Comparison of ENCODE assay signal across 10 mouse cellular contexts in the genomic region with DNA sequence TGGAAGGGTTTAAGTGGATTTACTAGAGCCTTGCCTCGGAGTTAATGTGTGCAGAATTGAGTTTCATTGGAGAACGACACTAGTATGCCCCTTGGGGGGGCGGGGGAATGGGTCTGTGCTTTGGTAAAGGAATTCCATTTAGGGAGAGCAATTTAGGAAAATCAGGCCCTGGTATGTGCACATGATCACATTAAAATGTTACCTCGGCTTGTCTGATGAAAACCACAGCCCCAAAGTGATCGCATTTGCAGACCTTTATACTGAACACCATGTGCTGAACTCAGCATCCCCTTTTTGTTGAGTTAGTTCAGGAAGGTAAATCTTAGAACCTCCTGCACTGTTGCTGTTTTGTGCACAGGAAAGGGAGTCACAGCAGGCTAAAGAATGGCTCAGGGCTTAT.
DNase-seq lines count a peak whose midpoint lies in the region; ATAC-seq and TF ChIP-seq lines count a peak whose summit lies in the region.
"Had no signal": no experiment of that assay in that cellular context is flagged by ENCODE, and none has a peak within 500 bp of the region (broad histone marks: within the 10 kb centered on the region; RNA-seq: fewer than 3 reads in every experiment).

No protein-coding gene starts in this region.

- no peaks in the 10 kb centered on the region for H3K9me3 ChIP-seq in forebrain, embryonic 14.5 days (replicated peaks; ENCODE audit: control insufficient read depth, low read length)
- H3K9me3 ChIP-seq in forebrain, embryonic 11.5 days (ENCODE audit: control insufficient read depth, low read length): no peaks in the 10 kb centered on the region
- H3K9me3 ChIP-seq in kidney, embryonic 15.5 days (replicated peaks): no peaks in the 10 kb centered on the region

- no peak for TF ChIP-seq POLR2A in kidney, adult 2 months (IDR thresholded peaks at IDR 0.05; ENCODE audit: low read depth, low read length)

- TF ChIP-seq CTCF in kidney, adult 2 months (conservative IDR thresholded peaks at IDR 0.05; ENCODE audit: insufficient read depth, insufficient read length, low read depth, low read length): no peak

- no peaks in the 10 kb centered on the region for H3K36me3 ChIP-seq in forebrain, embryonic 14.5 days (ENCODE audit: control insufficient read depth, insufficient read depth, low read length)
- H3K36me3 ChIP-seq in forebrain, embryonic 11.5 days (ENCODE audit: control insufficient read depth, insufficient read depth, low read length): no peaks in the 10 kb centered on the region
- no peaks in the 10 kb centered on the region for H3K36me3 ChIP-seq in kidney, adult 2 months (ENCODE audit: control insufficient read depth, insufficient read depth, low read length)
- no peaks in the 10 kb centered on the region for H3K36me3 ChIP-seq in kidney, embryonic 15.5 days

- peak; percentile 45; the same call in 1 of the 2 replicates for ATAC-seq in forebrain, embryonic 14.5 days
- no peak for ATAC-seq in forebrain, embryonic 11.5 days (replicated peaks; ENCODE audit: low FRiP score)
- no peak for ATAC-seq in kidney, embryonic 15.5 days (replicated peaks; ENCODE audit: low FRiP score)
- no peak for ATAC-seq in erythroblast, adult 5-6 weeks (replicated peaks; ENCODE audit: low FRiP score, poor library complexity, severe bottlenecking)

- H3K4me1 ChIP-seq in forebrain, embryonic 14.5 days (ENCODE audit: control insufficient read depth, insufficient read depth, low read length): peaks cover 5% of the 10 kb centered on the region; the same call in 1 of the 2 replicates
- peaks cover 2% of the 10 kb centered on the region; the same call in 1 of the 2 replicates for H3K4me1 ChIP-seq in forebrain, embryonic 11.5 days (replicated peaks; ENCODE audit: control insufficient read depth, insufficient read depth, low read length)
- H3K4me1 ChIP-seq in kidney, adult 2 months (ENCODE audit: control insufficient read depth, insufficient read depth, low read length): no peaks in the 10 kb centered on the region
- H3K4me1 ChIP-seq in kidney, embryonic 15.5 days: peaks cover 8% of the 10 kb centered on the region; the same call in 1 of the 2 replicates

- no peak overlapping the region for H3K4me2 ChIP-seq in forebrain, embryonic 14.5 days (ENCODE audit: low read length)
- H3K4me2 ChIP-seq in forebrain, embryonic 11.5 days (ENCODE audit: low read depth, low read length, severe bottlenecking): no peak overlapping the region
- H3K4me2 ChIP-seq in kidney, embryonic 15.5 days: no peak overlapping the region

- DNase-seq in forebrain, embryonic 14.5 days (ENCODE audit: low spot score): peak; percentile 29
- no peak for DNase-seq in forebrain, embryonic 11.5 days (ENCODE audit: low spot score)
- peak; percentile 29 for DNase-seq in kidney, adult 2 months
- peak; percentile 12 for DNase-seq in retina, postnatal 1 day
- DNase-seq in retina, embryonic 14.5 days (ENCODE audit: low spot score): no peak
- DNase-seq in adrenal gland, postnatal 25 days: no peak
- DNase-seq: lung, adult 18-20 months had no signal

- no peaks in the 10 kb centered on the region for H3K27me3 ChIP-seq in forebrain, embryonic 14.5 days (replicated peaks; ENCODE audit: control insufficient read depth, insufficient read depth, low read length)
- no peaks in the 10 kb centered on the region for H3K27me3 ChIP-seq in forebrain, embryonic 11.5 days (ENCODE audit: control insufficient read depth, insufficient read depth, low read length)
- H3K27me3 ChIP-seq in kidney, adult 2 months (replicated peaks; ENCODE audit: control insufficient read depth, insufficient read depth, low read length): no peaks in the 10 kb centered on the region
- H3K27me3 ChIP-seq in kidney, embryonic 15.5 days: no peaks in the 10 kb centered on the region
- H3K27me3 ChIP-seq: Patski had no signal

- H3K27ac ChIP-seq in forebrain, embryonic 14.5 days (ENCODE audit: low read depth, low read length): no peak overlapping the region
- no peak overlapping the region for H3K27ac ChIP-seq in forebrain, embryonic 11.5 days (ENCODE audit: low read depth, low read length)
- no peak overlapping the region for H3K27ac ChIP-seq in kidney, adult 2 months (ENCODE audit: insufficient read depth, low read depth, low read length)
- H3K27ac ChIP-seq in kidney, embryonic 15.5 days: no peak overlapping the region

- H3K9ac ChIP-seq in forebrain, embryonic 14.5 days (ENCODE audit: low read length): no peak overlapping the region
- no peak overlapping the region for H3K9ac ChIP-seq in forebrain, embryonic 11.5 days (ENCODE audit: low read length)
- no peak overlapping the region for H3K9ac ChIP-seq in kidney, embryonic 15.5 days

- no peak overlapping the region for H3K4me3 ChIP-seq in forebrain, embryonic 14.5 days (ENCODE audit: low read depth, low read length)
- H3K4me3 ChIP-seq in forebrain, embryonic 11.5 days (ENCODE audit: low read depth, low read length): no peak overlapping the region
- H3K4me3 ChIP-seq in kidney, adult 2 months (ENCODE audit: insufficient read depth, low read depth, low read length): no peak overlapping the region
- H3K4me3 ChIP-seq in kidney, embryonic 15.5 days (replicated peaks): no peak overlapping the region

- 49% methylated on average over 5 of the region's 5 CpGs for WGBS in forebrain, embryonic 14.5 days
- WGBS in forebrain, embryonic 11.5 days: 63% methylated on average over 5 of the region's 5 CpGs
- 67% methylated on average over 5 of the region's 5 CpGs for WGBS in kidney, adult 2 months
- 62% methylated on average over 5 of the region's 5 CpGs for WGBS in kidney, embryonic 15.5 days

Comparison
In these comparisons a context has a peak if more than half of its experiments do, and no peak if none do; other contexts are left out.
1. DNase-seq: peak in forebrain, embryonic 14.5 days (single experiment), kidney, adult 2 months (single experiment) and retina, postnatal 1 day (single experiment); none in forebrain, embryonic 11.5 days (single experiment), retina, embryonic 14.5 days (single experiment) and adrenal gland, postnatal 25 days (single experiment).